Mouse (Mus musculus): ENCODE data around the gene Ypel1. TPM values are rescaled to one million over a fixed set of nuclear protein-coding genes. Genes with fewer than 3 reads are reported as not detected.

The Ypel1 gene
- polyA plus RNA-seq, 1 experiment from 2014 or later, result 150 TPM

- Histone ChIP-seq H3K4me3 (ENCODE audit: low read depth, low read length) (no peak overlapping the region), H3K27me3 (ENCODE audit: control insufficient read depth, insufficient read depth, low read depth, low read length) (no peaks in the 10 kb centered on the region), H3K9me3 (replicated peaks; ENCODE audit: control insufficient read depth, low read length, poor library complexity, severe bottlenecking) (no peaks in the 10 kb centered on the region), H3K4me2 (ENCODE audit: low read length) (no peak overlapping the region), H3K36me3 (ENCODE audit: control insufficient read depth, insufficient read depth, low read length) (peaks cover 28% of the 10 kb centered on the region), H3K9ac (ENCODE audit: low read depth, low read length) (no peak overlapping the region), H3K4me1 (ENCODE audit: control insufficient read depth, insufficient read depth, low read length) (peaks cover 15% of the 10 kb centered on the region), H3K27ac (ENCODE audit: low read length) (no peak overlapping the region)
- ATAC-seq, result no peak
Observed at GRCm38 (mm10) chr16:17076869-17077268, 7.4 kb downstream of the Ypel1 start.

- ATAC-seq, result no peak
- peaks cover 9% of the 10 kb centered on the region for H3K4me1 ChIP-seq (ENCODE audit: control insufficient read depth, insufficient read depth, low read length)
- H3K4me2 ChIP-seq (ENCODE audit: low read length), result no peak overlapping the region
- H3K9ac ChIP-seq (ENCODE audit: low read depth, low read length), result no peak overlapping the region
- H3K9me3 ChIP-seq (replicated peaks; ENCODE audit: control insufficient read depth, low read length, poor library complexity, severe bottlenecking), result no peaks in the 10 kb centered on the region
- no peak overlapping the region for H3K27ac ChIP-seq (ENCODE audit: low read length)
- H3K36me3 ChIP-seq (ENCODE audit: control insufficient read depth, insufficient read depth, low read length), result peaks cover 34% of the 10 kb centered on the region
- 86% methylated on average over 7 of the region's 7 CpGs for WGBS
- H3K4me3 ChIP-seq (ENCODE audit: low read depth, low read length), result no peak overlapping the region
- no peaks in the 10 kb centered on the region for H3K27me3 ChIP-seq (ENCODE audit: control insufficient read depth, insufficient read depth, low read depth, low read length)
Observed at GRCm38 (mm10) chr16:17078101-17078500, 8.6 kb downstream of the Ypel1 start.

GRCm38 (mm10) chr16:17082121-17082792 lies 12.8 kb downstream of the Ypel1 start:
- 86% methylated on average over 6 of the region's 6 CpGs for WGBS
- H3K27me3 ChIP-seq (ENCODE audit: control insufficient read depth, insufficient read depth, low read depth, low read length), result no peaks in the 10 kb centered on the region

GRCm38 (mm10) chr16:17085636-17086035 lies 16.1 kb downstream of the Ypel1 start:
- Histone ChIP-seq H3K4me3 (ENCODE audit: low read depth, low read length) (no peak overlapping the region), H3K9ac (ENCODE audit: low read depth, low read length) (no peak overlapping the region), H3K4me1 (ENCODE audit: control insufficient read depth, insufficient read depth, low read length) (no peaks in the 10 kb centered on the region), H3K9me3 (replicated peaks; ENCODE audit: control insufficient read depth, low read length, poor library complexity, severe bottlenecking) (no peaks in the 10 kb centered on the region), H3K36me3 (ENCODE audit: control insufficient read depth, insufficient read depth, low read length) (peaks cover 57% of the 10 kb centered on the region), H3K27ac (ENCODE audit: low read length) (no peak overlapping the region), H3K4me2 (ENCODE audit: low read length) (no peak overlapping the region), H3K27me3 (ENCODE audit: control insufficient read depth, insufficient read depth, low read depth, low read length) (no peaks in the 10 kb centered on the region)
- 98% methylated on average over 4 of the region's 4 CpGs for WGBS
- no peak for ATAC-seq

More at GRCm38 (mm10) chr16:17082121-17082792, 12.8 kb downstream of the Ypel1 start:
- Histone ChIP-seq H3K4me3 (ENCODE audit: low read depth, low read length) (no peak overlapping the region), H3K4me2 (ENCODE audit: low read length) (no peak overlapping the region), H3K27ac (ENCODE audit: low read length) (no peak overlapping the region), H3K36me3 (ENCODE audit: control insufficient read depth, insufficient read depth, low read length) (peaks cover 41% of the 10 kb centered on the region), H3K4me1 (ENCODE audit: control insufficient read depth, insufficient read depth, low read length) (no peaks in the 10 kb centered on the region), H3K9me3 (replicated peaks; ENCODE audit: control insufficient read depth, low read length, poor library complexity, severe bottlenecking) (no peaks in the 10 kb centered on the region), H3K9ac (ENCODE audit: low read depth, low read length) (no peak overlapping the region)
- ATAC-seq, result no peak

- no peak overlapping the region for H3K4me2 ChIP-seq (ENCODE audit: low read length)
- H3K9ac ChIP-seq (ENCODE audit: low read depth, low read length), result no peak overlapping the region
- H3K27ac ChIP-seq (ENCODE audit: low read length), result no peak overlapping the region
- WGBS, result 92% methylated on average over 3 of the region's 3 CpGs
- no peaks in the 10 kb centered on the region for H3K9me3 ChIP-seq (replicated peaks; ENCODE audit: control insufficient read depth, low read length, poor library complexity, severe bottlenecking)
- H3K36me3 ChIP-seq (ENCODE audit: control insufficient read depth, insufficient read depth, low read length), result peaks cover 62% of the 10 kb centered on the region
- H3K4me1 ChIP-seq (ENCODE audit: control insufficient read depth, insufficient read depth, low read length), result no peaks in the 10 kb centered on the region
- H3K4me3 ChIP-seq (ENCODE audit: low read depth, low read length), result no peak overlapping the region
- no peaks in the 10 kb centered on the region for H3K27me3 ChIP-seq (ENCODE audit: control insufficient read depth, insufficient read depth, low read depth, low read length)
- no peak for ATAC-seq
Observed at GRCm38 (mm10) chr16:17086241-17086640, 16.7 kb downstream of the Ypel1 start.

- Histone ChIP-seq H3K4me1 (ENCODE audit: control insufficient read depth, insufficient read depth, low read length) (no peaks in the 10 kb centered on the region), H3K36me3 (ENCODE audit: control insufficient read depth, insufficient read depth, low read length) (peaks cover 63% of the 10 kb centered on the region), H3K27ac (ENCODE audit: low read length) (no peak overlapping the region), H3K27me3 (ENCODE audit: control insufficient read depth, insufficient read depth, low read depth, low read length) (no peaks in the 10 kb centered on the region), H3K4me3 (ENCODE audit: low read depth, low read length) (no peak overlapping the region), H3K9me3 (replicated peaks; ENCODE audit: control insufficient read depth, low read length, poor library complexity, severe bottlenecking) (no peaks in the 10 kb centered on the region), H3K4me2 (ENCODE audit: low read length) (no peak overlapping the region), H3K9ac (ENCODE audit: low read depth, low read length) (no peak overlapping the region)
- no peak for ATAC-seq
- 78% methylated on average over 13 of the region's 13 CpGs for WGBS
Observed at GRCm38 (mm10) chr16:17086669-17087193, 17.2 kb downstream of the Ypel1 start.

- H3K27me3 ChIP-seq (ENCODE audit: control insufficient read depth, insufficient read depth, low read depth, low read length), result no peaks in the 10 kb centered on the region
- H3K4me2 ChIP-seq (ENCODE audit: low read length), result no peak overlapping the region
- no peak overlapping the region for H3K9ac ChIP-seq (ENCODE audit: low read depth, low read length)
- H3K4me3 ChIP-seq (ENCODE audit: low read depth, low read length), result no peak overlapping the region
- WGBS, result 71% methylated on average over 3 of the region's 3 CpGs
- peaks cover 58% of the 10 kb centered on the region for H3K36me3 ChIP-seq (ENCODE audit: control insufficient read depth, insufficient read depth, low read length)
- H3K4me1 ChIP-seq (ENCODE audit: control insufficient read depth, insufficient read depth, low read length), result no peaks in the 10 kb centered on the region
- no peak overlapping the region for H3K27ac ChIP-seq (ENCODE audit: low read length)
- ATAC-seq, result no peak
- H3K9me3 ChIP-seq (replicated peaks; ENCODE audit: control insufficient read depth, low read length, poor library complexity, severe bottlenecking), result no peaks in the 10 kb centered on the region
Observed at GRCm38 (mm10) chr16:17088346-17088745, 18.9 kb downstream of the Ypel1 start.

GRCm38 (mm10) chr16:17096938-17097337 lies 27.4 kb downstream of the Ypel1 start:
- H3K4me3 ChIP-seq (ENCODE audit: low read depth, low read length), result no peak overlapping the region
- no peak for ATAC-seq
- H3K4me1 ChIP-seq (ENCODE audit: control insufficient read depth, insufficient read depth, low read length), result no peaks in the 10 kb centered on the region
- H3K4me2 ChIP-seq (ENCODE audit: low read length), result no peak overlapping the region
- H3K27ac ChIP-seq (ENCODE audit: low read length), result no peak overlapping the region
- H3K36me3 ChIP-seq (ENCODE audit: control insufficient read depth, insufficient read depth, low read length), result peaks cover 40% of the 10 kb centered on the region
- H3K27me3 ChIP-seq (ENCODE audit: control insufficient read depth, insufficient read depth, low read depth, low read length), result no peaks in the 10 kb centered on the region
- no peaks in the 10 kb centered on the region for H3K9me3 ChIP-seq (replicated peaks; ENCODE audit: control insufficient read depth, low read length, poor library complexity, severe bottlenecking)
- H3K9ac ChIP-seq (ENCODE audit: low read depth, low read length), result no peak overlapping the region
- 94% methylated on average over 3 of the region's 3 CpGs for WGBS

- no peak overlapping the region for H3K27ac ChIP-seq (ENCODE audit: low read length)
- no peak overlapping the region for H3K4me3 ChIP-seq (ENCODE audit: low read depth, low read length)
- no peaks in the 10 kb centered on the region for H3K9me3 ChIP-seq (replicated peaks; ENCODE audit: control insufficient read depth, low read length, poor library complexity, severe bottlenecking)
- no peaks in the 10 kb centered on the region for H3K27me3 ChIP-seq (ENCODE audit: control insufficient read depth, insufficient read depth, low read depth, low read length)
- 62% methylated on average over 7 of the region's 7 CpGs for WGBS
- no peaks in the 10 kb centered on the region; the same call in 1 of the 2 replicates for H3K4me1 ChIP-seq (ENCODE audit: control insufficient read depth, insufficient read depth, low read length)
- no peak for ATAC-seq
- H3K4me2 ChIP-seq (ENCODE audit: low read length), result no peak overlapping the region
- peaks cover 29% of the 10 kb centered on the region for H3K36me3 ChIP-seq (ENCODE audit: control insufficient read depth, insufficient read depth, low read length)
- no peak overlapping the region for H3K9ac ChIP-seq (ENCODE audit: low read depth, low read length)
Observed at GRCm38 (mm10) chr16:17102630-17103220, 33.2 kb downstream of the Ypel1 start.

Measured in midbrain, embryonic 16.5 days (tissue).